Mouse (Mus musculus) bone marrow, adult 2 months (tissue): Measurements from ENCODE around the gene Asb8.
A peak's percentile ranks its signal among the peaks of the same experiment; 100 is the strongest.

Experiments used
- CTCF ChIP-seq: fragments of 200-500 bp; IDR thresholded peaks from 2 replicates; pipeline ENCODE4 v1.5.1; 2011; ENCODE audit warnings: low read length, control low read depth; ENCODE audit not compliant: control insufficient read depth, insufficient read depth
- POLR2A ChIP-seq: fragments of 200-500 bp; IDR thresholded peaks from 2 replicates; pipeline ENCODE4 v1.6.1; 2011; ENCODE audit warnings: low read depth, mild to moderate bottlenecking, control low read depth, low read length, borderline replicate concordance; ENCODE audit not compliant: control insufficient read depth

- TF ChIP-seq CTCF = peak; percentile 38; the same call in 1 of the 2 replicates
- TF ChIP-seq POLR2A = no peak
Observed at GRCm38 (mm10) chr15:98089421-98090183, 75.8 kb downstream of the Asb8 start.
